Comparison of ENCODE assay signal across 8 mouse cellular contexts in the genomic region with DNA sequence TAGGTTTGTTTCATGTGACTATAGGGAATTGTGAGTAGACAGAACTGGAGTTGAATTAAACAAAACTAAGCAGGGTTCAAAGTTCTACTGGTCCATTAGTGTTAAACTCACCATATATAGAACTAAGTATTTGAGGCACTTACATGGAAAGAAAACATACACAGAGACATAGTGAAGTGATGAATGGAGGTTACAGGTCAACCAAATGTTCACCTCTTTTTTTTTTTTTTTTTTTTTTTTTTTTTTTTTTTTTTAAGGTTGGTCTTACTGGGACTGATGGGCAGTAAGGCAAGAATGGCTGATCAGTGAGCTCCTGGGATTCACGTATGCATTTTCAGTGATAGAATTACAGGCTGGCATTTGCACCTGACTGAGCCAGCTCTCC. TPM values are rescaled to one million over a fixed set of nuclear protein-coding genes. Genes with fewer than 3 reads are reported as not detected.
DNase-seq lines count a peak whose midpoint lies in the region; ATAC-seq and TF ChIP-seq lines count a peak whose summit lies in the region.

No protein-coding gene starts in this region.

- H3K4me2 ChIP-seq in heart, embryonic 11.5 days = peak overlapping the region; percentile 83
- H3K4me2 ChIP-seq in forebrain, embryonic 15.5 days (replicated peaks) = peak overlapping the region; percentile 74
- H3K4me2 ChIP-seq in liver, embryonic 16.5 days (ENCODE audit: low read depth, low read length) = peak overlapping the region; percentile 82

- no peak for TF ChIP-seq CTCF in E14TG2a.4 (conservative IDR thresholded peaks at IDR 0.05; ENCODE audit: low read length)

- no peaks in the 10 kb centered on the region for H3K9me3 ChIP-seq in heart, embryonic 11.5 days (replicated peaks; ENCODE audit: control insufficient read depth, low read length)
- H3K9me3 ChIP-seq in E14TG2a.4 (ENCODE audit: low read length) = no peaks in the 10 kb centered on the region
- H3K9me3 ChIP-seq in forebrain, embryonic 15.5 days = no peaks in the 10 kb centered on the region
- no peaks in the 10 kb centered on the region for H3K9me3 ChIP-seq in liver, embryonic 16.5 days (replicated peaks; ENCODE audit: control insufficient read depth, low read length)

- H3K4me3 ChIP-seq in heart, embryonic 11.5 days (ENCODE audit: low read depth, low read length) = peak overlapping the region; percentile 89
- peak overlapping the region; percentile 87 for H3K4me3 ChIP-seq in E14TG2a.4 (replicated peaks; ENCODE audit: low read length)
- peak overlapping the region; percentile 54 for H3K4me3 ChIP-seq in forebrain, embryonic 15.5 days
- H3K4me3 ChIP-seq in liver, embryonic 16.5 days (ENCODE audit: low read depth, low read length) = peak overlapping the region; percentile 79

- 53% methylated on average over 1 of the region's 1 CpGs for WGBS in heart, embryonic 11.5 days (ENCODE audit: insufficient replicate concordance)
- 68% methylated on average over 1 of the region's 1 CpGs for WGBS in forebrain, embryonic 15.5 days
- WGBS in liver, embryonic 16.5 days (ENCODE audit: insufficient replicate concordance) = 63% methylated on average over 1 of the region's 1 CpGs

- H3K36me3 ChIP-seq in heart, embryonic 11.5 days (ENCODE audit: control insufficient read depth, insufficient read depth, low read length) = peaks cover 6% of the 10 kb centered on the region
- peaks cover 24% of the 10 kb centered on the region for H3K36me3 ChIP-seq in E14TG2a.4 (ENCODE audit: insufficient read depth, low read length)
- peaks cover 8% of the 10 kb centered on the region; the same call in 1 of the 2 replicates for H3K36me3 ChIP-seq in forebrain, embryonic 15.5 days
- no peaks in the 10 kb centered on the region for H3K36me3 ChIP-seq in liver, embryonic 16.5 days (ENCODE audit: control insufficient read depth, insufficient read depth)

- peak overlapping the region; percentile 80; the same call in 1 of the 2 replicates for H3K9ac ChIP-seq in heart, embryonic 11.5 days (ENCODE audit: low read depth, low read length)
- H3K9ac ChIP-seq in forebrain, embryonic 15.5 days (replicated peaks) = peak overlapping the region; percentile 50
- H3K9ac ChIP-seq in liver, embryonic 16.5 days (ENCODE audit: low read depth, low read length) = peak overlapping the region; percentile 87

- ATAC-seq in heart, embryonic 11.5 days (replicated peaks; ENCODE audit: insufficient number of reproducible peaks, low FRiP score, low TSS enrichment) = no peak
- no peak for ATAC-seq in forebrain, embryonic 15.5 days (replicated peaks)
- no peak for ATAC-seq in liver, embryonic 16.5 days (ENCODE audit: low read depth)

- no peak for DNase-seq in heart, adult 9 months (ENCODE audit: low spot score in 2 of 2)
- no peak for DNase-seq in ovary, postnatal 14 days (ENCODE audit: low spot score)
- no peak for DNase-seq in right cerebral cortex, postnatal 25 days
- DNase-seq in cerebellum, adult 18-20 months = no peak

- H3K27ac ChIP-seq in heart, embryonic 11.5 days (ENCODE audit: low read depth, low read length) = no peak overlapping the region
- no peak overlapping the region for H3K27ac ChIP-seq in forebrain, embryonic 15.5 days (replicated peaks)
- H3K27ac ChIP-seq in liver, embryonic 16.5 days (ENCODE audit: low read length) = peak overlapping the region; percentile 88

- H3K4me1 ChIP-seq in heart, embryonic 11.5 days (ENCODE audit: control insufficient read depth, insufficient read depth, low read length) = peaks cover 13% of the 10 kb centered on the region
- H3K4me1 ChIP-seq in E14TG2a.4 (replicated peaks; ENCODE audit: low read depth, low read length) = peaks cover 59% of the 10 kb centered on the region
- peaks cover 10% of the 10 kb centered on the region for H3K4me1 ChIP-seq in forebrain, embryonic 15.5 days
- H3K4me1 ChIP-seq in liver, embryonic 16.5 days (ENCODE audit: control insufficient read depth, low read depth, low read length) = peaks cover 30% of the 10 kb centered on the region

- H3K27me3 ChIP-seq in heart, embryonic 11.5 days (ENCODE audit: control insufficient read depth, insufficient read depth, low read length) = no peaks in the 10 kb centered on the region
- H3K27me3 ChIP-seq in E14TG2a.4 (ENCODE audit: insufficient read depth, low read length) = no peaks in the 10 kb centered on the region
- H3K27me3 ChIP-seq in forebrain, embryonic 15.5 days = no peaks in the 10 kb centered on the region
- no peaks in the 10 kb centered on the region for H3K27me3 ChIP-seq in liver, embryonic 16.5 days (ENCODE audit: control insufficient read depth, insufficient read depth, low read depth, low read length)

RNA-seq across cellular contexts. Expression of a gene that starts 0.3 kb away (rescaled TPM):
- polyA plus RNA-seq in heart, embryonic 11.5 days (2014; fragmentation: Nextera tagmentation; extraction: Ambion mirVana) = 38.1 and 42.5 TPM in 2 replicates
- polyA plus RNA-seq in forebrain, embryonic 15.5 days (2015; fragmentation: Nextera tagmentation; extraction: Ambion mirVana) = 14.1 and 15.8 TPM in 2 replicates
- polyA plus RNA-seq in liver, embryonic 16.5 days (2015; fragmentation: Nextera tagmentation; extraction: Ambion mirVana) = 40.3 and 40.6 TPM in 2 replicates

RNA-seq across cellular contexts. Expression of a gene that starts 16.5 kb away (rescaled TPM):
- 0.62 and 1.1 TPM in 2 replicates for polyA plus RNA-seq in heart, embryonic 11.5 days (2014; fragmentation: Nextera tagmentation; extraction: Ambion mirVana)
- polyA plus RNA-seq in forebrain, embryonic 15.5 days (2015; fragmentation: Nextera tagmentation; extraction: Ambion mirVana) = 0.62 and 0.84 TPM in 2 replicates
- polyA plus RNA-seq in liver, embryonic 16.5 days (2015; fragmentation: Nextera tagmentation; extraction: Ambion mirVana) = 0.42 and 0.55 TPM in 2 replicates

RNA-seq across cellular contexts. Expression of a gene that starts 28.2 kb away (rescaled TPM):
- polyA plus RNA-seq in heart, embryonic 11.5 days (2014; fragmentation: Nextera tagmentation; extraction: Ambion mirVana) = 0.21 TPM in 1 of 2 replicates, not detected in the other
- polyA plus RNA-seq in forebrain, embryonic 15.5 days (2015; fragmentation: Nextera tagmentation; extraction: Ambion mirVana) = 2.1 and 3.0 TPM in 2 replicates
- polyA plus RNA-seq in liver, embryonic 16.5 days (2015; fragmentation: Nextera tagmentation; extraction: Ambion mirVana) = 0.09 TPM in 1 of 2 replicates, not detected in the other
